Mouse (Mus musculus): Measurements from ENCODE around the gene Lrrk1. TPM values are rescaled to one million over a fixed set of nuclear protein-coding genes. Genes with fewer than 3 reads are reported as not detected.

Lrrk1 gene
- polyA plus RNA-seq, 1 experiment = 18.9 TPM

- WGBS = 73% methylated on average over 4 of the region's 4 CpGs
Observed at GRCm38 (mm10) chr7:66176929-66177328, 211.2 kb downstream of the Lrrk1 start.

More at GRCm38 (mm10) chr7:66176929-66177328, 211.2 kb downstream of the Lrrk1 start:
- Histone ChIP-seq H3K4me3 (ENCODE audit: low read depth, low read length) (no peak overlapping the region), H3K4me1 (ENCODE audit: control insufficient read depth, insufficient read depth, insufficient read length, low read length) (no peaks in the 10 kb centered on the region), H3K27me3 (ENCODE audit: control insufficient read depth, insufficient read depth, low read length) (no peaks in the 10 kb centered on the region), H3K27ac (ENCODE audit: insufficient read depth, low read depth, low read length) (no peak overlapping the region), H3K36me3 (ENCODE audit: control insufficient read depth, insufficient read depth, low read length) (no peaks in the 10 kb centered on the region)
- TF ChIP-seq CTCF (IDR thresholded peaks at IDR 0.05; ENCODE audit: extremely low read depth, insufficient read length, insufficient replicate concordance, low read depth, low read length) = no peak
- TF ChIP-seq POLR2A (IDR thresholded peaks at IDR 0.05; ENCODE audit: low read depth, low read length) = no peak

Other genes with a start within 250 kb of the Lrrk1 start
- gene Gm10974, start 22.4 kb downstream of the Lrrk1 start, polyA plus RNA-seq (2012; rRNA removed) = not detected in 2 replicates
- 7.1 and 11.1 TPM in 2 replicates for gene Aldh1a3, start 39.2 kb upstream of the Lrrk1 start, polyA plus RNA-seq (2012; rRNA removed)

Measured in small intestine, adult 2 months (tissue).